Mouse (Mus musculus): ENCODE measurements around the gene 3110009E18Rik. TPM values are rescaled to one million over a fixed set of nuclear protein-coding genes. Genes with fewer than 3 reads are reported as not detected.

3110009E18Rik gene
- total RNA-seq, 2 experiments from 2014 or later, result 3.3 to 6.6 TPM

- intact Hi-C loops (cut with DNase I), result no loop called here
- Histone ChIP-seq H3K27ac (no peak overlapping the region), H3K4me3 (no peak overlapping the region)
- TF ChIP-seq CTCF (IDR thresholded peaks at IDR 0.05), result no peak
- no peak for DNase-seq
Observed at GRCm38 (mm10) chr1:120132376-120132775, 11.4 kb downstream of the 3110009E18Rik start.

DNA sequence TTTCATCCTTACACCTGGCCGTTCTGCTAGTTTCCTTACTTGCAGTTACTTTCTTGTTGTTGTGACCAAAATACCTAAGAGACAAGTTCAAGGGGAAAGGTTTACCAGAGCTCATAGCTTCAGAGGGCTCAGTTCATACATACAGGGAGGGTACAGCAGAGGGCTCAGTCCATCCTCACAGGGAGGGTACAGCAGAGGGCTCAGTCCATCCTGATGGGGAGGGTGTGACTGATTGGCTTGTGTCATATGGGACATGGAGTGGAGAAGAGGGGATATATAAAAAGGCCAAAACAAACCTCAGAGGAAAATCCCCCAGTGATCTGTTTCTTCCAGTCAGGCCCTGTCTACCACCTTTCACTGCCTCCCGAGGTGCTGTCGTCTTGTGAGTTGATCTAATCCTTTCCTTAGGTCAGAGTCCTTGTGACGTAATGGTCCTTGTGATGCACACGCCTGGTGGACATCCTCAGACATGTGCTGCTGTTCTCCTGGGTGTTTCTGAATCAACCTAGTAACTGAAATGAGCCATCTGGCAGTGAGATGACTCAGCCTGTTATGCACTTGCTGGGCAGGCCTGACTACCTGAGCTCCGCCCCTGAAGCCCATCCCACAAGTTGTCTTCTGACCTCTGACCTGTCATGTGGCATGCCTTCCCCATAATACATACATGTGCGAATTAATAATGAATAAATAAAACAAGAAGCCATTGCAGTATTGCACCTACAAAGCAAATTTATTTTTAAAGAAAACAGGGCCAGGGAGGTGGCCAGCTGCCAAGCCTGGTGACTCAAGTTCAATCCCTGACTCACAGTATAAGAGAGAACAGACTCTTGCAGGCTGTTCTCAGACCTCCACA, 15.2 kb downstream of the 3110009E18Rik start:
- no peak for DNase-seq
- no peak overlapping the region for H3K4me3 ChIP-seq
- no peak for TF ChIP-seq CTCF (IDR thresholded peaks at IDR 0.05)
- no peak overlapping the region for H3K27ac ChIP-seq
- intact Hi-C loops (cut with DNase I), result no loop called here

- Histone ChIP-seq H3K4me3 (no peak overlapping the region), H3K27ac (no peak overlapping the region)
- TF ChIP-seq CTCF (IDR thresholded peaks at IDR 0.05), result no peak
- intact Hi-C loops (cut with DNase I), result no loop called here
- DNase-seq, result no peak
Observed at GRCm38 (mm10) chr1:120138923-120139540, 18.0 kb downstream of the 3110009E18Rik start.

DNA sequence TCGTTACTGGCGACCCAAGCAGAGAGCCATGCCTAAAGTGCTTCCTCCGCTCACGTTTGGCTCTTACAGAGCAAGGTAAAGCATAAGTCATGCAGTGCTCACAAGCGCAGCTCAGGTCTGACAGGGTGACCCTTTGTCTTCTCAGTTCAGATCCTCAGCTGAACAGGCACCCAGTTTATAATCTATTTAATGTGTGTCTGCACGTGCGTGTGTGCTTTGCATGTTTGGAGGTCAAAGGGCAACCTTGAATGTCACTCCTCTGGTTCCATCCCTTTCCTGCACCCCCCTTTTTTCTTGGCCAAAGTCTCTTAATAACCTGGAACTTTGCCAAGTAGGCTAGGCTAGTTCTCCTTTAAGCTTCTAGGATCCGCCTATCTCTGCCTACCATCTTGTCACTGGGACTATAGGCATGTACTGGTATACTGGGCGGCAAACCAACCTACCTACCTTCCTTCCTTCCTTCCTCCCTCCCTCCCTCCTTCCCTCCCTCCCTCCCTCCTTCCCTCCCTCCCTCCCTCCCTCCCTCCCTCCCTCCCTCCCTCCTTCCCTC, 19.2 kb downstream of the 3110009E18Rik start:
- intact Hi-C loops (cut with DNase I), result no loop called here
- no peak for TF ChIP-seq CTCF (IDR thresholded peaks at IDR 0.05)
- H3K4me3 ChIP-seq, result no peak overlapping the region
- DNase-seq, result no peak
- no peak overlapping the region for H3K27ac ChIP-seq

DNA sequence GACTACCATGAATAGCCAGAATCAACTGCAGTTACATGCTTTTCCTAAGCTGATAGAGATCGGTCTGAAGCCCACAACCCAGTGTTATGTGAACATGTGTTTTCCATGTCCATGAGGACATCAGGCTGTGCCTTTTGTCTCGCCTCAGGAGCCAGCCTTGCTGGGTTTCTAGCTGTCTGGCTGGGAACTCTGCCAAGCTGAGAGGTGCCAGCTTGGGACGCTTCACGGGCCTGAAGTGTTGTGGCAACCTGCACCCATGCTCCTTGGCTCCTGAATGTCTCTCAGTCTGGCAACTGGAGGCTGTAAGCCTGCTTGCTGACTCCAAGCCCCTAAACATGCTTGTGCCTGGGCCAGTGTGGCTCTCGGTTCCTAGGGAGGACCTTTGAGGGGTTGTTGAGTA, 21.6 kb downstream of the 3110009E18Rik start:
- H3K27ac ChIP-seq, result no peak overlapping the region
- H3K4me3 ChIP-seq, result no peak overlapping the region
- no peak for TF ChIP-seq CTCF (IDR thresholded peaks at IDR 0.05)
- peak; percentile 83 for DNase-seq
- intact Hi-C loops (cut with DNase I), result loop anchor here (2.0 kb wide), 1 partner anchor 20 kb away; no protein-coding TSS in a partner anchor

DNA sequence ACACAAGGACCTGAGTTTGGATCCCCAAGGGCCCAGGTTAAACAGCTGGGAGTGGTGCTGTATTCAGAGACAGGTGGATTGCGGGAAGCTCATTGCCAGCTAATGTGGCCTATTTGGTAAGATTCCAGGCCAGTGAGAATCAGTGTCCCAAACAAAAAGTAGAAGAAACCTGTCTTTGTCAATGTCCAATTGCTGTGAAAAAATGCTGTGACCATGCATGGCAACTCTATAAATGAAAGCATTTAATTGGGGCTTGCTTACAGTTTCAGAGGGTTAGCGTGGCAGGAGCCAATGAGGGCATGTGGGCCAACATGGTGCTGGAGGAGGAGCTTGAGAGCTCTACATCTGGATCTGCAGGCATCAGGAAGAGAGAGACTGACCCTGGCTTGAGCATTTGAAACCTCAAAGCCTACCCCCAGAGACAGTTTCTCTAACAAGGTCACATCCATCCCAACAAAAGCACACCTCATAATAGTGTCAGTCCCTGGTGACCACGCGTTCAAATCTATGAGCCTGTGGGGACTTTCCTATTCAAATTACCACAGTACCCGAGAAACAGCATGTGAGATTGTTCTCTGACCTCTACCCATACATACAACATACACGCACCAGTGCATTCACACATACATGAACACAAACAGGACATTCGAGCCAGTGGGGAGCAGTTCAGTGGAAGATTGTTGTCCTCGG, 24.7 kb downstream of the 3110009E18Rik start:
- DNase-seq, result no peak
- intact Hi-C loops (cut with DNase I), result no loop called here
- no peak for TF ChIP-seq CTCF (IDR thresholded peaks at IDR 0.05)
- Histone ChIP-seq H3K4me3 (no peak overlapping the region), H3K27ac (no peak overlapping the region)

- intact Hi-C loops (cut with DNase I), result no loop called here
- DNase-seq, result no peak
Observed at GRCm38 (mm10) chr1:120146994-120147393, 26.0 kb downstream of the 3110009E18Rik start.

GRCm38 (mm10) chr1:120154232-120154631, 33.2 kb downstream of the 3110009E18Rik start:
- intact Hi-C loops (cut with DNase I), result loop anchor here (2.0 kb wide), 1 partner anchor 121 kb away; no protein-coding TSS in a partner anchor
- H3K27ac ChIP-seq, result no peak overlapping the region
- TF ChIP-seq CTCF (IDR thresholded peaks at IDR 0.05), result peak; percentile 68
- H3K4me3 ChIP-seq, result no peak overlapping the region
- DNase-seq, result peak; percentile 43

More at GRCm38 (mm10) chr1:120146994-120147393, 26.0 kb downstream of the 3110009E18Rik start:
- Histone ChIP-seq H3K27ac (no peak overlapping the region), H3K4me3 (no peak overlapping the region)
- TF ChIP-seq CTCF (IDR thresholded peaks at IDR 0.05), result peak; percentile 58

DNA sequence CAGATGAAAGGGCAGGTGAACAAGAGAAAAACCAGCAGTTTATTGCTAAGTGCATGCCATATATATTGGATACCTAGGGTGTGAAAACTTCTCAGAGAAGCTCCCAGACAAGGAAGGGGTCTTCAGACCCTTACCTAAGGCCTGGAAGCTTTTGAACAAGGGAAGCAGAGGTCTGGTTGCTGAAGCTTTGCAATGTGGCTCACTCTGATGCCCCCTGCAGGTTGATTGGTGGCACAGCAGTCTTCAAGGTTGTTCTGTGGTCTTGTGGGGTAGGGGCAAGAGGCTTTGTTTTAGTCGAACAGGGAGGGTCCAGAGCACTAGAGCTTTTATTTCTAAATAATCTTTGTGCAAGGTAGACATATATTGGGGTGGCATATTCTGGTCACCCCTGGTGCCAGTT, 34.3 kb downstream of the 3110009E18Rik start:
- H3K27ac ChIP-seq, result no peak overlapping the region
- no peak overlapping the region for H3K4me3 ChIP-seq
- intact Hi-C loops (cut with DNase I), result loop anchor here (2.0 kb wide), 1 partner anchor 123 kb away; no protein-coding TSS in a partner anchor
- DNase-seq, result peak; percentile 26
- peak; percentile 93 for TF ChIP-seq CTCF (IDR thresholded peaks at IDR 0.05)

DNA sequence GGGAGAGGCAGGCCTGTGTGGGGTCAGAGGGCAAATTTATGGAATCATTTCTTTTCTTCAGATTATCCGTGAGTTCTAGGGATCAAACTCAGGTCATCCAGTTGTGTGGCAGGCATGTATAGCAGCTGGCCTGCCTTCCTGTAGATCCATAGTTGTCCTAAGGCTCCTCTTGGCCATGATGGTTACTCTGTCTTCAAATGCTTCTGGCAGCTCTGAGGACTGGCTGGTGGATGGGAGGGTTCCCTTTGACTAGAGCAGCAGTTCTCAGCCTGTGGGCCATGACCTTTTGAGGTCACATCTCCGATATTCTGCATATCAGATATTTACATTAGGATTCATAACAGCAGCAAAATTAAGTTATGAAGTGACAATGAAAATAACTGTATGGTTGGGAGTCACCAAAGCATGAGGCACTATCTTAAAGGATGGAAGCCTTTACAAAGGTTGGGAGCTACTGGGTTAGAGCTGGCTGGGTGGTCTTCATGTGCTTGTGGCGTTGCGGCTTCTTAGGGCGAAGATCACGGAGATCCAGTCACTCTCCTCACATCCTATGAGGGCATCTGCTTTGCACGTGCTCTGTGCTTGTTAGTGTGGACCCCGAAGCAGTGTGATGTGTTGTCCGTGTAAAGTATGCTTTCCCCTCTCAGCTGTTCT, 37.6 kb downstream of the 3110009E18Rik start:
- Histone ChIP-seq H3K4me3 (no peak overlapping the region), H3K27ac (no peak overlapping the region)
- no peak for DNase-seq
- intact Hi-C loops (cut with DNase I), result no loop called here
- no peak for TF ChIP-seq CTCF (IDR thresholded peaks at IDR 0.05)

DNA sequence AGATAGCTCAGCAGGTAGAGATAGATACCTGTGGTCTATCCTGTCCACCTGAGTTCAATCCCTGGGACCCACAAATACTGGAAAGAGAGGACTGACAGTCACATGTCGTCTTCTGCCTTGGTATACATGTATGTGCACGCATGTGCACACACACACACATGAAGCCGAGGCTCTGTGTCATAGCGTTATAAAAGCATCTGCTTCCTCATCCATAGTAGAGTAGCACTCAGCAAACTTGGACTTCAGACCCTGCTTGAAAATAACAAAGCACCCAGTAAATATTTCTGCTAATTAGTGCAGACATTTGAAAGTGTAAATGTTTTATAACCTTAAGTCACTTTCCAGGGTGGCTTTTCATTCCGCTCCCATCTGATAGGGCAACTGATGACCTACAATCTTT, 40.5 kb downstream of the 3110009E18Rik start:
- DNase-seq, result no peak
- Histone ChIP-seq H3K4me3 (no peak overlapping the region), H3K27ac (no peak overlapping the region)
- TF ChIP-seq CTCF (IDR thresholded peaks at IDR 0.05), result no peak
- intact Hi-C loops (cut with DNase I), result no loop called here

DNA sequence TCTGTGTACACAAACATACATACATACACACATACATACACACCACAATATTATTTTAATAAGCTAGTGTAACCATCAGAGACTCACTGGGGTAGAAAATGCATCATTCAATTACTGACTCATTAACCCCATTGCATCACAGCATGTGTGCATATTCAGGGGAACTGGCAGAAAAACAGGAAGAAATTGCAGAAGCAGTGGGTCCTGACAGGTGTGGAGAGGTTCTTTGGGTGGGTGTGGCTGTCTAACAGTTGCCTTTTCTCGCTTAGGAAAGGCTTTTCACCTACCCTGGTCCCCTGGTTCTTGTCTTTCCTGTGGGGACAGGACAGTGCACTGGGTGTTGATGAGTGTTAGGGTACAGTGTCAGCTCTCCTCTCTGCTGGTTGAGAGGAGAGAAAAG, 41.6 kb downstream of the 3110009E18Rik start:
- H3K27ac ChIP-seq, result no peak overlapping the region
- intact Hi-C loops (cut with DNase I), result no loop called here
- no peak for TF ChIP-seq CTCF (IDR thresholded peaks at IDR 0.05)
- no peak overlapping the region for H3K4me3 ChIP-seq
- no peak for DNase-seq
